Mouse (Mus musculus): ENCODE measurements at regions not wholly inside any gene's neighbourhood (a gene's known extent, or its start where the extent isn't known, plus 50 kb on each side); places are given as distances from the start of the nearest gene placed in this dataset.

DNA sequence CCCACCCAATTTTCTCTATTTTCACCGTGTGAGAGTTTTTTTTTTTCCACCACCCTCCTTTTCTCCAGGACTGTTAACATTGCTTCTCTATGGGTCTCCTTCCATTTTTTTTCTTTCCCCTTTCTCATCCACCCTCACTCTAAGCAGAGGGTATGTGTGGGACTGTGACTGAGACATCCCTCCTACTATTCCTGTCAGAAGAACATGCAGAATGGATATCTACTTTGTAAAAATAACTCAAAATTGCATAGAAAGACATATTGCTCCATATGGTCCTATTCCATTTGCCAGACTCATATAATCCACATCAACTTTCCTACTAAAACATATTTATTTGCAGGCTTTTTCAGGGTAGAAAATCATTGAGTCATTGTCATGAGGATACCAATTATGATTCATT, 135.3 kb upstream of the Pabpc4l start:
- no peak for DNase-seq (ENCODE audit: low spot score in 2 of 2)

- DNase-seq (ENCODE audit: low spot score in 2 of 2): no peak
Observed at GRCm38 (mm10) chr3:46566636-46567235, 118.7 kb upstream of the Pabpc4l start.

DNA sequence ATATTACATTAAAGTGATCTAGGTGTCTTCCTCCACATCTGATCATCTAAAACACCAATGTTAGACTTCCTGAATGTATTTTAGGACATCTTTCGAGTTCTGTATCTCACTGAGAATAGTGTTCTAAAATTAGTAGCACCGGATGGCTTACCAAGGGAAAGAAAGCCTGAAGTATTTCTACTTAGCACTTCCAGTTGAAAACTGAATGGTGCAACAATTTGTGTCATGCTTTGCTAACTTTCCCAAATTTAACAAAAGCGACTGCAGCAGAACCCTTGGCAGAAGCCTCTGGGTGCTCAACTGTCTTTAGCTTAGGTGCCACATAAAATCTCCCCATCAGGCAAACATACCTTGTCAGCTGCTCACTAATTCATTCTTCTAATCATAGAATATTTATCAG, 105.6 kb upstream of the Pabpc4l start:
- no peak for DNase-seq (ENCODE audit: low spot score in 2 of 2)

DNA sequence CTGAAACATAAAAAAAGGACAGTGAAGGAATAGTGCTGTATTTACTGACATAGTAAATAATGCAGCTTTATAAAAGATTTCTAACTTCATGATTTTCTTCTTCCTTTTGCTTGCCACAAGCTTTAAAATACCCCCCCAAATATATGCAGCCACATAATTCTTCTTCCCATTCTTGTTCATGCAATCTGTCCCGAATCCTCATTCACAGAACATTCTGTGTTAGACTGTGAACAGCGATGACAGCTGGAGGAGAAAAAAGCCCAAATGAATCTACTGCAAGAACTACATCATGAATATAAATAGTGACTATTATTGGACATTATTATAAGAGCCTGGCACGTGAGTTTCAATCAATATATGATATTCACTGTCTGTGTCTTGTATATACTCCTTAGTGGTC, 90.6 kb upstream of the Pabpc4l start:
- DNase-seq (ENCODE audit: low spot score in 2 of 2): peak; percentile 11

DNA sequence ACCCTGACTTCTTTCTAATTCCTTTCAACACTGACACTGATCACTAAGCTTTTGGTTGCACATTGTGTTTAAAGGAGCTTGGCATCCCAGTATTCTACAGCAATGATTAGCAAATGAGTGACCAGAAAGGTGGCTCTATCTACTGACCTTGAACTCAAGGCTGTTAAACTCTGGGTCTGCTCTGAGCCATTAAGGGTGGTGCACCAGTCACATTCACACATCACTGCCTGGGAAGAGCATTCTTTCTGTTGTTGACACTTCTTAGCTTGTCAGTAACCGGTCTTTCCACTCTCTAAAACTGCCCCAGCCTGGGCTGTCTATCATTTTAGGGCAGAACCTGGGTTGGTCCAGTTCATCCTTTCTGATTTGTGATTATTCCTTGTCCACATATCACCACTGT, 63.1 kb upstream of the Pabpc4l start:
- DNase-seq (ENCODE audit: low spot score in 2 of 2): no peak

- DNase-seq (ENCODE audit: low spot score in 2 of 2): no peak
Observed at GRCm38 (mm10) chr3:46503713-46504112, 55.7 kb upstream of the Pabpc4l start.
